Mouse (Mus musculus) erythroblast, embryonic 14.5 days (primary cell): ENCODE results near the gene Ipo8.

Source experiments
- GATA1 ChIP-seq: IDR thresholded peaks from 2 replicates; pipeline ENCODE4 v1.6.1; 2012; ENCODE audit warnings: low read length, inconsistent platforms, mixed read lengths
- TAL1 ChIP-seq: IDR thresholded peaks from 3 replicates; pipeline ENCODE4 v1.6.1; 2012; ENCODE audit warnings: low read length, inconsistent platforms, mixed read lengths

DNA sequence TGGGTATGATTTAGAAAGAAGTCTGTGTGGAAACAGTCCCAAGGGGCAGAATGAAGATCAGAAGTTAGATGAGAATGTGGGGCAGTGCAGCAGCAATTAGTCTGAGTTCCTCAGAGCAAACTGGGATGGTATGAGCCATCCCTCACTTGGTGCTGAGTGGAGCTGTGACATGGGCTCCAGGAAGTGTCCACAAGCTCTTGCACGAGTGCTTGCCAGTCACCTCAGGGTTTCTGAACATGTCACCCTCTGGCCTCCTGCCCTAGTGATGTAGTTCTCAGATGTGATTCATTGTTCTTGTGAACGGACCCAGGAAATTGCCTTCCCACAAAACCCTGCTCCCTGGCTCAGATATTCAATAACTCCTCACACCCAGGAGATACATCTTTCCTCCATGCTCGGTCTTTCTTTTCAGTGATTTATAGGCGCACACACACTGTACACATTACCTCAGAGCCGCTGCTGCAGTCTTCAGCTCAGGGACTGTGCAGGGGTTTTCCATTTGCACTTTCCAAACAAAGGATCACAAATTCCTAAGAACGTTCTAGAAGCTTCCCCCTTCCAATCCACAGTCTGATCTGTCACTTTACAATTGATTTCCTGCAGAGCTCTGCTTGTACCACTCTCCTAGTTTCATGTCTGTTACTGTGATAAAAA lies 103.3 kb downstream of the Ipo8 start:
- TF ChIP-seq GATA1 (no peak), TAL1 (no peak)
